Mouse (Mus musculus): ENCODE results near the gene Stpg3. TPM values are rescaled to one million over a fixed set of nuclear protein-coding genes. Genes with fewer than 3 reads are reported as not detected.

Stpg3 gene
- polyA plus RNA-seq, 1 experiment from 2014 or later, result not detected

DNA sequence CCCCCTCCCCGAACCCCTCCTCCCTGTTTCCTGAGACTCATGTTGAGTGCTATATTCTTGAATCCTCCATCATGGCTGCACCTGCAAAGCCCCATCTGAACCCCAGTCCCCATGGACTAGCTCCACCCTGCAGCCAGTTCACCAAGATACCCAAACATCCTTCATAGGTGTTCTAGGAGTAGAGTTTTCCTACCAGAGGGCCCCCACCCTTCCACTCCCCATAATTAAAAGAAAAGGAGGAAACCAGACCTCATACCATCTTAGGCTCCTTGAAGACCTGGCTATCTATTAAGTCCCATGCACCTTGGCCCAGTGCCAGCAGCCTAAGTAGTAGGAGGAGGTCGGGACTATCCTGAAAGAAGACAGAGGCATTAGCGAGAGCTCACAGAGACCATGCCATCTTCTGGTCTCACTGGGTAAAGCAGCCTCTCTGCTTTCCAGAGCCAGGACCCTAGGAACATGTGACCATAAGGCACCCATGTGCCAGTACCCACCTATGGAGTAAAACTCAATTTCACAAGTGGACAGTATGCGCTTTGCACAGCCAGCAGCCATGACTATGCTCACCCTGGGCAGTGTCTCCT is 10.7 kb downstream of the Stpg3 start:
- Histone ChIP-seq H3K27me3 (ENCODE audit: control insufficient read depth, insufficient read depth, low read length) (no peaks in the 10 kb centered on the region), H3K4me1 (ENCODE audit: control insufficient read depth in 2 of 2, insufficient read depth in 2 of 2, low read length in 2 of 2) (no peaks in the 10 kb centered on the region; a peak in 1 of 4 replicates), H3K27ac (replicated peaks in 1 of 2; ENCODE audit: control insufficient read depth in 1 of 2, insufficient read depth in 1 of 2, low read depth in 2 of 2, low read length in 2 of 2) (no peak overlapping the region), H3K4me2 (ENCODE audit: low read length) (no peak overlapping the region), H3K4me3 (ENCODE audit: control insufficient read depth in 1 of 2, insufficient read depth in 1 of 2, low read depth in 1 of 2, low read length in 2 of 2) (no peak overlapping the region), H3K36me3 (ENCODE audit: control insufficient read depth, insufficient read depth, low read length) (peaks cover 98% of the 10 kb centered on the region), H3K9ac (ENCODE audit: low read length) (no peak overlapping the region), H3K9me3 (ENCODE audit: control insufficient read depth, low read length) (no peaks in the 10 kb centered on the region)
- WGBS, result 58% methylated on average over 4 of the region's 4 CpGs
- ATAC-seq (ENCODE audit: insufficient number of reproducible peaks, insufficient read depth, low FRiP score, low read depth), result no peak

GRCm38 (mm10) chr2:25200631-25201030 is 13.8 kb downstream of the Stpg3 start:
- Histone ChIP-seq H3K27me3 (ENCODE audit: control insufficient read depth, insufficient read depth, low read length) (no peaks in the 10 kb centered on the region; the same call in 1 of the 2 replicates), H3K9ac (ENCODE audit: low read length) (no peak overlapping the region), H3K4me2 (ENCODE audit: low read length) (no peak overlapping the region), H3K4me1 (ENCODE audit: control insufficient read depth in 2 of 2, insufficient read depth in 2 of 2, low read length in 2 of 2) (peaks cover 6 to 13% of the 10 kb centered on the region in 2 experiments; a peak in 3 of 4 replicates), H3K4me3 (ENCODE audit: control insufficient read depth in 1 of 2, insufficient read depth in 1 of 2, low read depth in 1 of 2, low read length in 2 of 2) (no peak overlapping the region), H3K9me3 (ENCODE audit: control insufficient read depth, low read length) (no peaks in the 10 kb centered on the region), H3K27ac (replicated peaks in 1 of 2; ENCODE audit: control insufficient read depth in 1 of 2, insufficient read depth in 1 of 2, low read depth in 2 of 2, low read length in 2 of 2) (no peak overlapping the region), H3K36me3 (ENCODE audit: control insufficient read depth, insufficient read depth, low read length) (peaks cover 75% of the 10 kb centered on the region)
- WGBS, result 90% methylated on average over 2 of the region's 2 CpGs
- ATAC-seq (ENCODE audit: insufficient number of reproducible peaks, insufficient read depth, low FRiP score, low read depth), result no peak

DNA sequence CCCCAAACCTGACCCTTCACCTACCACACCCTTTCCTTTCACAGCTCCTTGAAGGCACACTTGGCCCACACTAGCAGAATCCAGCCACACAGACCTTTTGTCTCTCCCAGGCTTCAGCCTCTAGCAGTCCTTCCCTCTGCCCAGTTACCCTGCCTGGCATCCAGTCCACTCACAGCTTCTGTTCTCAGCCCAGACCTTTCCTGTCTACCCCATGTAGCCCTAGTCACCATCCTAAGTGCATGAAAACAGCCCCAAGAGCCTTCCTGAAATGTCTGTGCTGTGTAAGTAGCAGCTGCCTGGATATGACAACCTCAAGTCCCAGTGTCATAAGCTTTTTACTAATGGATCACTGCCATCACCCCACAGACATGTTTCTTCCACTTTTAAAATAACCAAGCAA is 16.5 kb downstream of the Stpg3 start:
- H3K27ac ChIP-seq (replicated peaks in 1 of 2; ENCODE audit: control insufficient read depth in 1 of 2, insufficient read depth in 1 of 2, low read depth in 2 of 2, low read length in 2 of 2), result peak overlapping the region; percentile 36 to 82
- no peak overlapping the region for H3K9ac ChIP-seq (ENCODE audit: low read length)
- ATAC-seq (ENCODE audit: insufficient number of reproducible peaks, insufficient read depth, low FRiP score, low read depth), result no peak
- H3K4me1 ChIP-seq (ENCODE audit: control insufficient read depth in 2 of 2, insufficient read depth in 2 of 2, low read length in 2 of 2), result peaks cover 9 to 26% of the 10 kb centered on the region in 2 experiments; a peak in 3 of 4 replicates
- H3K4me2 ChIP-seq (ENCODE audit: low read length), result no peak overlapping the region
- H3K4me3 ChIP-seq (ENCODE audit: control insufficient read depth in 1 of 2, insufficient read depth in 1 of 2, low read depth in 1 of 2, low read length in 2 of 2), result no peak overlapping the region
- no peaks in the 10 kb centered on the region for H3K9me3 ChIP-seq (ENCODE audit: control insufficient read depth, low read length)
- H3K27me3 ChIP-seq (ENCODE audit: control insufficient read depth, insufficient read depth, low read length), result peaks cover 5% of the 10 kb centered on the region
- peaks cover 48% of the 10 kb centered on the region for H3K36me3 ChIP-seq (ENCODE audit: control insufficient read depth, insufficient read depth, low read length)

GRCm38 (mm10) chr2:25197191-25197590 is 17.2 kb downstream of the Stpg3 start:
- H3K9ac ChIP-seq (ENCODE audit: low read length), result no peak overlapping the region
- H3K4me2 ChIP-seq (ENCODE audit: low read length), result peak overlapping the region; percentile 72
- H3K27ac ChIP-seq (replicated peaks in 1 of 2; ENCODE audit: control insufficient read depth in 1 of 2, insufficient read depth in 1 of 2, low read depth in 2 of 2, low read length in 2 of 2), result peak overlapping the region; percentile 75 to 82
- no peak overlapping the region for H3K4me3 ChIP-seq (ENCODE audit: control insufficient read depth in 1 of 2, insufficient read depth in 1 of 2, low read depth in 1 of 2, low read length in 2 of 2)
- no peak for ATAC-seq (ENCODE audit: insufficient number of reproducible peaks, insufficient read depth, low FRiP score, low read depth)
- peaks cover 41% of the 10 kb centered on the region for H3K36me3 ChIP-seq (ENCODE audit: control insufficient read depth, insufficient read depth, low read length)
- H3K4me1 ChIP-seq (ENCODE audit: control insufficient read depth in 2 of 2, insufficient read depth in 2 of 2, low read length in 2 of 2), result peaks cover 9 to 26% of the 10 kb centered on the region in 2 experiments; a peak in 3 of 4 replicates
- H3K27me3 ChIP-seq (ENCODE audit: control insufficient read depth, insufficient read depth, low read length), result peaks cover 5% of the 10 kb centered on the region
- 24% methylated on average over 2 of the region's 2 CpGs for WGBS
- H3K9me3 ChIP-seq (ENCODE audit: control insufficient read depth, low read length), result no peaks in the 10 kb centered on the region

GRCm38 (mm10) chr2:25196172-25196954 is 18.1 kb downstream of the Stpg3 start, which contains the start of gene Tor4a:
Tor4a (minus strand) TSS chr2:25196886.
- peaks cover 5% of the 10 kb centered on the region for H3K27me3 ChIP-seq (ENCODE audit: control insufficient read depth, insufficient read depth, low read length)
- peak within 1 kb of the TSS; percentile 75 to 82 for H3K27ac ChIP-seq (replicated peaks in 1 of 2; ENCODE audit: control insufficient read depth in 1 of 2, insufficient read depth in 1 of 2, low read depth in 2 of 2, low read length in 2 of 2)
- H3K4me2 ChIP-seq (ENCODE audit: low read length), result peak within 1 kb of the TSS; percentile 72
- peak within 1 kb of the TSS; percentile 35 to 42 for H3K4me3 ChIP-seq (ENCODE audit: control insufficient read depth in 1 of 2, insufficient read depth in 1 of 2, low read depth in 1 of 2, low read length in 2 of 2)
- WGBS, result 7% methylated on average over 8 of the region's 8 CpGs
- ATAC-seq (ENCODE audit: insufficient number of reproducible peaks, insufficient read depth, low FRiP score, low read depth), result peak; percentile 75
- H3K4me1 ChIP-seq (ENCODE audit: control insufficient read depth in 2 of 2, insufficient read depth in 2 of 2, low read length in 2 of 2), result peaks cover 9 to 26% of the 10 kb centered on the region in 2 experiments; a peak in 3 of 4 replicates
- H3K9me3 ChIP-seq (ENCODE audit: control insufficient read depth, low read length), result no peaks in the 10 kb centered on the region
- H3K9ac ChIP-seq (ENCODE audit: low read length), result peak within 1 kb of the TSS; percentile 66
- peaks cover 33% of the 10 kb centered on the region for H3K36me3 ChIP-seq (ENCODE audit: control insufficient read depth, insufficient read depth, low read length)

DNA sequence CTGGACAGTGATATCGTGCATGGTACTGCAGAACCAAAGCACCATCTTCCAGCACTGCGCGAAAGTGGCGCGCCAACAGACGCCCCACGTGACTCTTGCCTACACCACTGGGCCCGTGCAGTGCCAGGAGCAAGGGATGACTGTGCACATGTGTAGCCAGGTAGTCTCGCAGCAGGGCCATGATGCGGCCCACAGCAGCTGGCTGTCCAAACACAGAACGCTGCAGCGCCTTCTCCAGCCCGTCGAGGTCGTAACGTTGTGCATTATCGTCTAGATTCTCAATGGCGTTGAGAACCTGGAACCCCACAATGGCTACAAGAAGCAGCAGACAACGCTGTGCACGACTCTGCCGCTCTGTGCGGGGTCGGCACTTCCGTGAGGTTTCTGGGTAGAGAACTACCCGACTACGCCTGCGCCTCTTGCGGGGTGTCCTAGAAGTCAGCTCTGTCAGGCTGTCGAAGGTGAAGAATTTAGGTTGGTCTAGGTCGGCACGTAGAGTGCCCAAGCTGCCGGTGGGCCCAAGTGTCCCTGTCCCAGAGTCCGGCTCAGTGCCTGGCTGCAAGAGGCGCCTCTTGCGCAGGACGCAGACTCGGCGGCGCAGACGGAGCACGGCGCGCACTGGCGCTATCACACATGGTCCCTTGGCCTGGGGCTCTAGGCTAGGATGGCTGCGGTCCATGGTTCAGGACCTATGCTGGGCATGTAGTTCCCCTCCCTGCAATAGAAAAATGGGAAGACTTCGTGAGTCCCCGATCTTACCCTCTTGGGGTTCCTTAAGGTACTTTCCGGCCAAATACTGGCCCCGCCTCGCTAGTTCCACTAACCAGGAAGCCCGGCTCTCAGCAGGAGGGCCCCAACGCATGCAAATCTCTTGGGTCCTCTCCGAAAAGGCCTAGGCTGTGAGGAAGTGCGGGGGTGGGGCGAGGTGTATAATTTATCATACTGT is 19.0 kb downstream of the Stpg3 start:
- WGBS, result 18% methylated on average over 55 of the region's 55 CpGs
- peak overlapping the region; percentile 66 for H3K9ac ChIP-seq (ENCODE audit: low read length)
- peak overlapping the region; percentile 65 to 82; a peak in 3 of 4 replicates for H3K27ac ChIP-seq (replicated peaks in 1 of 2; ENCODE audit: control insufficient read depth in 1 of 2, insufficient read depth in 1 of 2, low read depth in 2 of 2, low read length in 2 of 2)
- H3K27me3 ChIP-seq (ENCODE audit: control insufficient read depth, insufficient read depth, low read length), result peaks cover 5% of the 10 kb centered on the region
- H3K9me3 ChIP-seq (ENCODE audit: control insufficient read depth, low read length), result no peaks in the 10 kb centered on the region
- peak overlapping the region; percentile 72 for H3K4me2 ChIP-seq (ENCODE audit: low read length)
- peaks cover 24% of the 10 kb centered on the region for H3K36me3 ChIP-seq (ENCODE audit: control insufficient read depth, insufficient read depth, low read length)
- H3K4me1 ChIP-seq (ENCODE audit: control insufficient read depth in 2 of 2, insufficient read depth in 2 of 2, low read length in 2 of 2), result peaks cover 9 to 26% of the 10 kb centered on the region in 2 experiments; a peak in 3 of 4 replicates
- no peak for ATAC-seq (ENCODE audit: insufficient number of reproducible peaks, insufficient read depth, low FRiP score, low read depth)
- H3K4me3 ChIP-seq (ENCODE audit: control insufficient read depth in 1 of 2, insufficient read depth in 1 of 2, low read depth in 1 of 2, low read length in 2 of 2), result peak overlapping the region; percentile 35 to 42
